Mouse (Mus musculus): ENCODE results near the gene Rras2. TPM values are rescaled to one million over a fixed set of nuclear protein-coding genes. Genes with fewer than 3 reads are reported as not detected.

Rras2 gene
- polyA plus RNA-seq, 1 experiment from 2014 or later, result 22.3 TPM

- WGBS, result 75% methylated on average over 5 of the region's 5 CpGs
- Histone ChIP-seq H3K27ac (no peak overlapping the region), H3K4me3 (no peak overlapping the region), H3K4me1 (0 out of 2 replicates have a peak, but pooled peaks cover 4% of the 10 kb centered on the region), H3K27me3 (ENCODE audit: low read depth, poor library complexity, severe bottlenecking) (no peaks in the 10 kb centered on the region), H3K36me3 (no peaks in the 10 kb centered on the region), H3K9me3 (replicated peaks) (no peaks in the 10 kb centered on the region)
- DNase-seq (ENCODE audit: low spot score), result no peak
Measured at GRCm38 (mm10) chr7:114005499-114005898, 112.1 kb downstream of the Rras2 start.

DNA sequence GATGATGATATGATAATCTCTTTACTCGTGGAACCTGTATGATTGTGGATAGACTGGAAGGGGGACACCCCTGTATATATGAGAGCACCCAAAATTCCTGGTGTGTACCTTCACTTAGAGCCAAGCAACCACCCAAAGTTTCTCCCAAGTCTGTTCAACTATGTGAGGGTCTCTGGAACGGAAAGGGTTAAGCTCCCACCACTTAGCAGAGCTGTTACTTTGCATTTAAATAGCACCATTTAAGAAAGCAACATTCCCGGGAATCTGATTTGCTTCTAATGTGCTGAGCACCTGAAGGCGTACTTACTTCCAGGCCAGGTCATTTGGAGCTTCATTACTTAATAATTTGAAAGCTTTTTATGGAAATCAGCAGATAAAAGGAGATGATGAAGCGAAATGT is 113.4 kb downstream of the Rras2 start:
- H3K36me3 ChIP-seq, result no peaks in the 10 kb centered on the region
- no peaks in the 10 kb centered on the region for H3K27me3 ChIP-seq (ENCODE audit: low read depth, poor library complexity, severe bottlenecking)
- no peak overlapping the region for H3K4me3 ChIP-seq
- no peak overlapping the region for H3K27ac ChIP-seq
- no peaks in the 10 kb centered on the region for H3K9me3 ChIP-seq (replicated peaks)
- 0 out of 2 replicates have a peak, but pooled peaks cover 4% of the 10 kb centered on the region for H3K4me1 ChIP-seq
- WGBS, result 21% methylated on average over 5 of the region's 5 CpGs
- no peak for DNase-seq (ENCODE audit: low spot score)

DNA sequence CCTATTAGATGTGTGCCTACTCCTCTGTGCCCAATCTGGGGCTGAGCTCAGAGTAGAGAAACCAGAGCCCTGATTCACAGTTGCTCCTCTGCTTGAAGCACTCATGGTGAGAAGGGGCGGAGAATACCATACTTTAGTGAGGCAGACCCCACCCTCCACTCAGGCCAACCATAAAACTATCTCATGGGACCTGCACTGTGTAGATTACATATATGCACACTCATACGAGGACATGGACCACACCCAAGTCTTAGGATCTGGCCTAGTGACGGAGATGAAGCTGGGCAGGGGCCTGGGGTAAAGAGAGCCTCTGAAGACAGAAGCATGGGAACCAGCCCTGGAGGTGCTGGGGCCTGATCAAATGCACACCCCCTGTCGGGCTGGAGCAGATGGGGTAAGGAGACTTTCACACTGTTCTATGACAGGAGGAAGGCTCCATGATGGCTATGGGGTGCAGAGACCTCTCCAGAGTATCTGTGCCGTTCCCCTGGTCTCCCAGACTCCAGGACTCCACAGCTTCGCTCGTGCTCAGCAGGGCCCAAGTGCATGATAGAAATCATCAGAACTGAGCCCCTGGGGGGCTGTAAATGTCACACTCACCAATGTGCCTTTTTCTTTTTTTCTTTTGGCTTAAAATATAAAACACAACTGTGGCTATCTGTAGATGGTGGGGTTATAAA is 119.8 kb downstream of the Rras2 start:
- 69% methylated on average over 7 of the region's 7 CpGs for WGBS
- no peak overlapping the region for H3K4me3 ChIP-seq
- no peak for DNase-seq (ENCODE audit: low spot score)
- H3K27ac ChIP-seq, result no peak overlapping the region
- no peaks in the 10 kb centered on the region for H3K9me3 ChIP-seq (replicated peaks)
- H3K27me3 ChIP-seq (ENCODE audit: low read depth, poor library complexity, severe bottlenecking), result no peaks in the 10 kb centered on the region
- H3K36me3 ChIP-seq, result no peaks in the 10 kb centered on the region
- H3K4me1 ChIP-seq, result no peaks in the 10 kb centered on the region

Other genes with a start within 250 kb of the Rras2 start
- gene Copb1, start 136.9 kb upstream of the Rras2 start, polyA plus RNA-seq (2016; fragmentation: Nextera tagmentation; extraction: Ambion mirVana), result 88.8 and 112 TPM in 2 replicates
- 502 and 525 TPM in 2 replicates for gene Psma1, start 158.3 kb upstream of the Rras2 start, polyA plus RNA-seq (2016; fragmentation: Nextera tagmentation; extraction: Ambion mirVana)

Measured in limb, embryonic 10.5 days (tissue).